Mouse (Mus musculus): ENCODE data around the gene Ccdc84. TPM values are rescaled to one million over a fixed set of nuclear protein-coding genes. Genes with fewer than 3 reads are reported as not detected.

Gene Ccdc84
- total and polyA plus RNA-seq, 3 experiments: 18.0 to 18.7 TPM; not detected in 1

Other genes starting within 250 kb of the Ccdc84 start
- 9.1 and 14.9 TPM in 2 replicates for gene Cbl, start 184.5 kb downstream of the Ccdc84 start, total RNA-seq (2012; rRNA removed)
- gene Cbl, start 184.5 kb downstream of the Ccdc84 start, polyA plus RNA-seq (2012; ENCODE audit: insufficient read depth in 1 of 2, insufficient read length in 2 of 2, low read depth in 1 of 2, low replicate concordance in 2 of 2, missing spikeins in 1 of 2): 10 to 100 TPM; 36.8 to 41.1 TPM
- not detected in 2 replicates for gene Ccdc153, start 177.9 kb downstream of the Ccdc84 start, total RNA-seq (2012; rRNA removed)
- gene Ccdc153, start 177.9 kb downstream of the Ccdc84 start, polyA plus RNA-seq (2012; ENCODE audit: insufficient read depth in 1 of 2, insufficient read length in 2 of 2, low read depth in 1 of 2, low replicate concordance in 2 of 2, missing spikeins in 1 of 2): not detected
- not detected in 2 replicates for gene Pdzd3, start 167.1 kb downstream of the Ccdc84 start, total RNA-seq (2012; rRNA removed)
- under 1 TPM in 1 of 2 experiments, not detected in 1; 0.06 TPM for gene Pdzd3, start 167.1 kb downstream of the Ccdc84 start, polyA plus RNA-seq (2012; ENCODE audit: insufficient read depth in 1 of 2, insufficient read length in 2 of 2, low read depth in 1 of 2, low replicate concordance in 2 of 2, missing spikeins in 1 of 2)
- gene Nlrx1, start 150.0 kb downstream of the Ccdc84 start, total RNA-seq (2012; rRNA removed): 1.2 and 1.5 TPM in 2 replicates
- gene Nlrx1, start 150.0 kb downstream of the Ccdc84 start, polyA plus RNA-seq (2012; ENCODE audit: insufficient read depth in 1 of 2, insufficient read length in 2 of 2, low read depth in 1 of 2, low replicate concordance in 2 of 2, missing spikeins in 1 of 2): 1 to 10 TPM in 1 of 2 experiments, not detected in 1; 7.0 TPM
- gene Abcg4, start 130.0 kb downstream of the Ccdc84 start, total RNA-seq (2012; rRNA removed): 2.5 and 4.1 TPM in 2 replicates
- 10 to 100 TPM in 1 of 2 experiments, not detected in 1; 17.1 TPM for gene Abcg4, start 130.0 kb downstream of the Ccdc84 start, polyA plus RNA-seq (2012; ENCODE audit: insufficient read depth in 1 of 2, insufficient read length in 2 of 2, low read depth in 1 of 2, low replicate concordance in 2 of 2, missing spikeins in 1 of 2)
- 14.3 and 16.4 TPM in 2 replicates for gene Hinfp, start 112.9 kb downstream of the Ccdc84 start, total RNA-seq (2012; rRNA removed)
- 10 to 100 TPM in 1 of 2 experiments, not detected in 1; 31.3 TPM for gene Hinfp, start 112.9 kb downstream of the Ccdc84 start, polyA plus RNA-seq (2012; ENCODE audit: insufficient read depth in 1 of 2, insufficient read length in 2 of 2, low read depth in 1 of 2, low replicate concordance in 2 of 2, missing spikeins in 1 of 2)
- gene C2cd2l, start 98.3 kb downstream of the Ccdc84 start, total RNA-seq (2012; rRNA removed): 4.3 and 4.7 TPM in 2 replicates
- 10 to 100 TPM in 1 of 2 experiments, not detected in 1; 10.9 TPM for gene C2cd2l, start 98.3 kb downstream of the Ccdc84 start, polyA plus RNA-seq (2012; ENCODE audit: insufficient read depth in 1 of 2, insufficient read length in 2 of 2, low read depth in 1 of 2, low replicate concordance in 2 of 2, missing spikeins in 1 of 2)
- 12.7 and 14.9 TPM in 2 replicates for gene Dpagt1, start 92.5 kb downstream of the Ccdc84 start, total RNA-seq (2012; rRNA removed)
- gene Dpagt1, start 92.5 kb downstream of the Ccdc84 start, polyA plus RNA-seq (2012; ENCODE audit: insufficient read depth in 1 of 2, insufficient read length in 2 of 2, low read depth in 1 of 2, low replicate concordance in 2 of 2, missing spikeins in 1 of 2): 10 to 100 TPM in 1 of 2 experiments, not detected in 1; 43.5 TPM
- 805 and 828 TPM in 2 replicates for gene H2afx, start 83.9 kb downstream of the Ccdc84 start, total RNA-seq (2012; rRNA removed)
- 10 to 100 TPM in 1 of 2 experiments, not detected in 1; 89.6 TPM for gene H2afx, start 83.9 kb downstream of the Ccdc84 start, polyA plus RNA-seq (2012; ENCODE audit: insufficient read depth in 1 of 2, insufficient read length in 2 of 2, low read depth in 1 of 2, low replicate concordance in 2 of 2, missing spikeins in 1 of 2)
- 110 and 145 TPM in 2 replicates for gene Hmbs, start 74.3 kb downstream of the Ccdc84 start, total RNA-seq (2012; rRNA removed)
- gene Hmbs, start 74.3 kb downstream of the Ccdc84 start, polyA plus RNA-seq (2012; ENCODE audit: insufficient read depth in 1 of 2, insufficient read length in 2 of 2, low read depth in 1 of 2, low replicate concordance in 2 of 2, missing spikeins in 1 of 2): 100 to 1,000 TPM in 1 of 2 experiments, not detected in 1; 138 TPM
- gene Vps11, start 56.9 kb downstream of the Ccdc84 start, total RNA-seq (2012; rRNA removed): 18.4 and 18.6 TPM in 2 replicates
- gene Vps11, start 56.9 kb downstream of the Ccdc84 start, polyA plus RNA-seq (2012; ENCODE audit: insufficient read depth in 1 of 2, insufficient read length in 2 of 2, low read depth in 1 of 2, low replicate concordance in 2 of 2, missing spikeins in 1 of 2): 10 to 100 TPM in 1 of 2 experiments, not detected in 1; 27.1 TPM
- gene Hyou1, start 39.1 kb downstream of the Ccdc84 start, total RNA-seq (2012; rRNA removed): 137 and 186 TPM in 2 replicates
- 100 to 1,000 TPM in 1 of 2 experiments, not detected in 1; 160 TPM for gene Hyou1, start 39.1 kb downstream of the Ccdc84 start, polyA plus RNA-seq (2012; ENCODE audit: insufficient read depth in 1 of 2, insufficient read length in 2 of 2, low read depth in 1 of 2, low replicate concordance in 2 of 2, missing spikeins in 1 of 2)
- 29.0 and 31.9 TPM in 2 replicates for gene Slc37a4, start 21.7 kb downstream of the Ccdc84 start, total RNA-seq (2012; rRNA removed)
- 10 to 100 TPM in 1 of 2 experiments, not detected in 1; 35.3 TPM for gene Slc37a4, start 21.7 kb downstream of the Ccdc84 start, polyA plus RNA-seq (2012; ENCODE audit: insufficient read depth in 1 of 2, insufficient read length in 2 of 2, low read depth in 1 of 2, low replicate concordance in 2 of 2, missing spikeins in 1 of 2)
- 2,496 and 2,743 TPM in 2 replicates for gene Rps25, start 11.4 kb downstream of the Ccdc84 start, total RNA-seq (2012; rRNA removed)
- gene Rps25, start 11.4 kb downstream of the Ccdc84 start, polyA plus RNA-seq (2012; ENCODE audit: insufficient read depth in 1 of 2, insufficient read length in 2 of 2, low read depth in 1 of 2, low replicate concordance in 2 of 2, missing spikeins in 1 of 2): 1,000 to 10,000 TPM in 1 of 2 experiments, not detected in 1; 3,114 TPM
- gene Trappc4, start 11.0 kb downstream of the Ccdc84 start, total RNA-seq (2012; rRNA removed): 121 and 140 TPM in 2 replicates
- gene Trappc4, start 11.0 kb downstream of the Ccdc84 start, polyA plus RNA-seq (2012; ENCODE audit: insufficient read depth in 1 of 2, insufficient read length in 2 of 2, low read depth in 1 of 2, low replicate concordance in 2 of 2, missing spikeins in 1 of 2): 100 to 1,000 TPM in 1 of 2 experiments, not detected in 1; 129 TPM
- 0.08 TPM in 1 of 2 replicates, not detected in the other for gene Foxr1, start 22.6 kb upstream of the Ccdc84 start, total RNA-seq (2012; rRNA removed)
- gene Foxr1, start 22.6 kb upstream of the Ccdc84 start, polyA plus RNA-seq (2012; ENCODE audit: insufficient read depth in 1 of 2, insufficient read length in 2 of 2, low read depth in 1 of 2, low replicate concordance in 2 of 2, missing spikeins in 1 of 2): under 1 TPM in 1 of 2 experiments, not detected in 1; 0.07 TPM
- gene Upk2, start 36.4 kb upstream of the Ccdc84 start, total RNA-seq (2012; rRNA removed): not detected in 2 replicates
- gene Upk2, start 36.4 kb upstream of the Ccdc84 start, polyA plus RNA-seq (2012; ENCODE audit: insufficient read depth in 1 of 2, insufficient read length in 2 of 2, low read depth in 1 of 2, low replicate concordance in 2 of 2, missing spikeins in 1 of 2): not detected
- gene Bcl9l, start 64.3 kb upstream of the Ccdc84 start, total RNA-seq (2012; rRNA removed): 0.58 and 0.78 TPM in 2 replicates
- 1 to 10 TPM in 1 of 2 experiments, not detected in 1; 5.1 TPM for gene Bcl9l, start 64.3 kb upstream of the Ccdc84 start, polyA plus RNA-seq (2012; ENCODE audit: insufficient read depth in 1 of 2, insufficient read length in 2 of 2, low read depth in 1 of 2, low replicate concordance in 2 of 2, missing spikeins in 1 of 2)
- not detected in 2 replicates for gene Cxcr5, start 143.3 kb upstream of the Ccdc84 start, total RNA-seq (2012; rRNA removed)
- under 1 TPM in 1 of 2 experiments, not detected in 1; 0.18 TPM for gene Cxcr5, start 143.3 kb upstream of the Ccdc84 start, polyA plus RNA-seq (2012; ENCODE audit: insufficient read depth in 1 of 2, insufficient read length in 2 of 2, low read depth in 1 of 2, low replicate concordance in 2 of 2, missing spikeins in 1 of 2)
- gene Ddx6, start 186.3 kb upstream of the Ccdc84 start, total RNA-seq (2012; rRNA removed): 35.9 and 44.6 TPM in 2 replicates
- gene Ddx6, start 186.3 kb upstream of the Ccdc84 start, polyA plus RNA-seq (2012; ENCODE audit: insufficient read depth in 1 of 2, insufficient read length in 2 of 2, low read depth in 1 of 2, low replicate concordance in 2 of 2, missing spikeins in 1 of 2): 10 to 100 TPM; 41.9 to 96.5 TPM